Comparison of ENCODE assay signal across 10 mouse cellular contexts in genomic region chr5:127191881-127192280, GRCm38 (mm10). TPM values are rescaled to one million over a fixed set of nuclear protein-coding genes. Genes with fewer than 3 reads are reported as not detected.
DNase-seq lines count a peak whose midpoint lies in the region; ATAC-seq and TF ChIP-seq lines count a peak whose summit lies in the region.
"Had no signal": no experiment of that assay in that cellular context is flagged by ENCODE, and none has a peak within 500 bp of the region (broad histone marks: within the 10 kb centered on the region; RNA-seq: fewer than 3 reads in every experiment).

No protein-coding gene starts in this region.

- ATAC-seq in forebrain, embryonic 15.5 days (replicated peaks): no peak
- ATAC-seq in midbrain, postnatal 0 days (ENCODE audit: low FRiP score): no peak

- WGBS in forebrain, embryonic 10.5 days: 36% methylated on average over 5 of the region's 5 CpGs
- 32% methylated on average over 5 of the region's 5 CpGs for WGBS in forebrain, embryonic 15.5 days
- WGBS in lung, adult 2 months: 25% methylated on average over 5 of the region's 5 CpGs
- 29% methylated on average over 5 of the region's 5 CpGs for WGBS in midbrain, postnatal 0 days

- no peaks in the 10 kb centered on the region for H3K9me3 ChIP-seq in forebrain, embryonic 10.5 days
- H3K9me3 ChIP-seq in forebrain, embryonic 15.5 days: no peaks in the 10 kb centered on the region
- 0 out of 2 replicates have a peak, but pooled peaks cover 2% of the 10 kb centered on the region for H3K9me3 ChIP-seq in midbrain, postnatal 0 days (ENCODE audit: low read length)
- H3K9me3 ChIP-seq: limb, embryonic 13.5 days had no signal

- H3K27me3 ChIP-seq in forebrain, embryonic 10.5 days (ENCODE audit: poor library complexity, severe bottlenecking): no peaks in the 10 kb centered on the region
- no peaks in the 10 kb centered on the region for H3K27me3 ChIP-seq in forebrain, embryonic 15.5 days
- no peaks in the 10 kb centered on the region for H3K27me3 ChIP-seq in midbrain, postnatal 0 days (ENCODE audit: insufficient read depth, low read length)
- H3K27me3 ChIP-seq: limb, embryonic 13.5 days had no signal

- H3K4me3 ChIP-seq in forebrain, embryonic 10.5 days: no peak overlapping the region
- H3K4me3 ChIP-seq in forebrain, embryonic 15.5 days: no peak overlapping the region
- no peak overlapping the region for H3K4me3 ChIP-seq in lung, adult 2 months (replicated peaks; ENCODE audit: extremely low read depth, low read depth, low read length)
- H3K4me3 ChIP-seq in midbrain, postnatal 0 days (ENCODE audit: low read depth, low read length): no peak overlapping the region
- H3K4me3 ChIP-seq: limb, embryonic 13.5 days had no signal

- peak; percentile 63 for DNase-seq in forebrain, embryonic 10.5 days (ENCODE audit: extremely low spot score, low spot score)
- peak; percentile 4 for DNase-seq in lung, adult 2 months
- DNase-seq in lung, postnatal 25 days (ENCODE audit: low spot score): no peak
- DNase-seq in embryo, embryonic 11.5 days (ENCODE audit: low read depth, low spot score): peak; percentile 69
- peak; percentile 36 for DNase-seq in midbrain, postnatal 0 days (ENCODE audit: low spot score)
- DNase-seq in thymus, adult 18-20 months: no peak
- no peak for DNase-seq in left cerebral cortex, adult 11 months (ENCODE audit: low spot score)

- TF ChIP-seq POLR2A in lung, adult 2 months (IDR thresholded peaks at IDR 0.05; ENCODE audit: borderline replicate concordance, extremely low read depth, low read depth, low read length): no peak

- H3K36me3 ChIP-seq in forebrain, embryonic 10.5 days (replicated peaks): no peaks in the 10 kb centered on the region
- no peaks in the 10 kb centered on the region for H3K36me3 ChIP-seq in forebrain, embryonic 15.5 days
- H3K36me3 ChIP-seq in midbrain, postnatal 0 days (ENCODE audit: insufficient read depth, low read length): no peaks in the 10 kb centered on the region
- H3K36me3 ChIP-seq: limb, embryonic 13.5 days had no signal

- no peak overlapping the region for H3K4me2 ChIP-seq in forebrain, embryonic 15.5 days (replicated peaks)
- H3K4me2 ChIP-seq in midbrain, postnatal 0 days (ENCODE audit: low read depth, low read length, poor library complexity, severe bottlenecking): no peak overlapping the region
- H3K4me2 ChIP-seq: limb, embryonic 13.5 days had no signal

- H3K27ac ChIP-seq in forebrain, embryonic 10.5 days: no peak overlapping the region
- H3K27ac ChIP-seq in forebrain, embryonic 15.5 days (replicated peaks): no peak overlapping the region
- H3K27ac ChIP-seq in midbrain, postnatal 0 days (ENCODE audit: low read depth, low read length): no peak overlapping the region
- H3K27ac ChIP-seq: limb, embryonic 13.5 days had no signal

- H3K4me1 ChIP-seq in forebrain, embryonic 10.5 days: peaks cover 5% of the 10 kb centered on the region; the same call in 1 of the 2 replicates
- no peaks in the 10 kb centered on the region for H3K4me1 ChIP-seq in forebrain, embryonic 15.5 days
- no peaks in the 10 kb centered on the region for H3K4me1 ChIP-seq in lung, adult 2 months (ENCODE audit: control insufficient read depth, insufficient read depth, low read length)
- no peaks in the 10 kb centered on the region for H3K4me1 ChIP-seq in midbrain, postnatal 0 days (ENCODE audit: insufficient read depth, low read length)
- H3K4me1 ChIP-seq: limb, embryonic 13.5 days had no signal

- no peak for TF ChIP-seq CTCF in lung, adult 2 months (IDR thresholded peaks at IDR 0.05; ENCODE audit: insufficient read depth, low read length)
- no peak for TF ChIP-seq CTCF in midbrain, postnatal 0 days (IDR thresholded peaks at IDR 0.05)

- H3K9ac ChIP-seq in forebrain, embryonic 15.5 days (replicated peaks): no peak overlapping the region
- H3K9ac ChIP-seq in midbrain, postnatal 0 days (replicated peaks; ENCODE audit: low read length, poor library complexity, severe bottlenecking): no peak overlapping the region
- H3K9ac ChIP-seq: limb, embryonic 13.5 days had no signal

RNA-seq across cellular contexts. Expression of gene Tmem132c, which starts 49.7 kb away (rescaled TPM):
- 27.9 and 28.2 TPM in 2 replicates for polyA plus RNA-seq in forebrain, embryonic 10.5 days (2016; fragmentation: Nextera tagmentation; extraction: Ambion mirVana)
- 6.3 and 7.5 TPM in 2 replicates for polyA plus RNA-seq in forebrain, embryonic 15.5 days (2015; fragmentation: Nextera tagmentation; extraction: Ambion mirVana)
- 13.8 TPM in 2 replicates for polyA plus RNA-seq in lung, adult 2 months (2012; rRNA removed)
- total RNA-seq in midbrain, postnatal 0 days (2014; rRNA removed): 37.9 and 40.0 TPM in 2 replicates
- polyA plus RNA-seq in midbrain, postnatal 0 days (2015; fragmentation: Nextera tagmentation; extraction: Ambion mirVana): 8.7 and 10.2 TPM in 2 replicates
- total RNA-seq: neutrophil, adult 5-6 weeks had no signal

Comparison
In these comparisons a context has a peak if more than half of its experiments do, and no peak if none do; other contexts are left out.
1. DNase-seq: peak in forebrain, embryonic 10.5 days (single experiment), lung, adult 2 months (single experiment), embryo, embryonic 11.5 days (single experiment) and midbrain, postnatal 0 days (single experiment); none in lung, postnatal 25 days (single experiment), thymus, adult 18-20 months (0 of 2) and left cerebral cortex, adult 11 months (single experiment).